Mouse (Mus musculus) A20 (cell line): ENCODE measurements at regions not wholly inside any gene's neighbourhood (a gene's known extent, or its start where the extent isn't known, plus 50 kb on each side); places are given as distances from the start of the nearest gene placed in this dataset.

ENCODE experiments used
- DNase-seq: peaks from one replicate; pipeline ENCODE4 v3.0.0-alpha.2; 2011; ENCODE audit warnings: low read depth, low spot score

- DNase-seq: no peak
Observed at GRCm38 (mm10) chr3:120761223-120761622, 410.3 kb downstream of the Rwdd3 start.

- DNase-seq: no peak
Observed at GRCm38 (mm10) chr3:120748513-120748912, 423.0 kb downstream of the Rwdd3 start.

GRCm38 (mm10) chr3:120747678-120748077, 423.8 kb downstream of the Rwdd3 start:
- peak; percentile 1 for DNase-seq

GRCm38 (mm10) chr3:120733332-120733731, 438.2 kb downstream of the Rwdd3 start:
- no peak for DNase-seq

- DNase-seq: no peak
Observed at GRCm38 (mm10) chr3:120732391-120732790, 439.1 kb downstream of the Rwdd3 start.

- no peak for DNase-seq
Observed at GRCm38 (mm10) chr3:120731287-120731686, 440.2 kb downstream of the Rwdd3 start.

GRCm38 (mm10) chr3:120730225-120730624, 441.3 kb downstream of the Rwdd3 start:
- DNase-seq: no peak

- no peak for DNase-seq
Observed at GRCm38 (mm10) chr3:120729671-120730070, 441.8 kb downstream of the Rwdd3 start.

GRCm38 (mm10) chr3:120685227-120685626, 486.3 kb downstream of the Rwdd3 start:
- no peak for DNase-seq

GRCm38 (mm10) chr3:120675906-120676305, 495.6 kb downstream of the Rwdd3 start:
- DNase-seq: no peak

- no peak for DNase-seq
Observed at GRCm38 (mm10) chr3:120668654-120669053, 502.8 kb downstream of the Rwdd3 start.

- no peak for DNase-seq
Observed at GRCm38 (mm10) chr3:120662521-120662920, 509.0 kb downstream of the Rwdd3 start.

- no peak for DNase-seq
Observed at GRCm38 (mm10) chr3:120660776-120661175, 510.7 kb downstream of the Rwdd3 start.

GRCm38 (mm10) chr3:120649047-120649868, 522.2 kb downstream of the Rwdd3 start:
- DNase-seq: no peak

- DNase-seq: no peak
Observed at GRCm38 (mm10) chr3:120648391-120648790, 523.1 kb downstream of the Rwdd3 start.

GRCm38 (mm10) chr3:120636669-120637305, 534.7 kb downstream of the Rwdd3 start:
- no peak for DNase-seq

- no peak for DNase-seq
Observed at GRCm38 (mm10) chr3:120618358-120618757, 553.1 kb downstream of the Rwdd3 start.

- no peak for DNase-seq
Observed at GRCm38 (mm10) chr3:120594226-120594625, 577.3 kb downstream of the Rwdd3 start.

- DNase-seq: no peak
Observed at GRCm38 (mm10) chr3:120591183-120591582, 580.3 kb downstream of the Rwdd3 start.

- DNase-seq: no peak
Observed at GRCm38 (mm10) chr3:120570806-120571425, 600.6 kb downstream of the Rwdd3 start.

GRCm38 (mm10) chr3:120541556-120542476, 629.7 kb downstream of the Rwdd3 start:
- DNase-seq: no peak
